Mouse (Mus musculus) urinary bladder, adult 18-20 months (tissue): ENCODE measurements at regions not wholly inside any gene's neighbourhood (a gene's known extent, or its start where the extent isn't known, plus 50 kb on each side); places are given as distances from the start of the nearest gene placed in this dataset.

Experiments used
- DNase-seq, 2 experiments: peaks; one replicate each; pipeline ENCODE4 v3.0.0; 2022; ENCODE audit warnings: low spot score in 2 of 2, mixed read lengths in 2 of 2

GRCm38 (mm10) chr7:76142455-76142854, 87.2 kb upstream of the Agbl1 start:
- no peak for DNase-seq

GRCm38 (mm10) chr7:76146385-76146784, 83.3 kb upstream of the Agbl1 start:
- DNase-seq, result no peak

GRCm38 (mm10) chr7:76156869-76157268, 72.8 kb upstream of the Agbl1 start:
- no peak for DNase-seq

GRCm38 (mm10) chr7:76164191-76164590, 65.5 kb upstream of the Agbl1 start:
- DNase-seq, result no peak

- DNase-seq, result no peak
Observed at GRCm38 (mm10) chr7:76164735-76165630, 64.7 kb upstream of the Agbl1 start.

- DNase-seq, result no peak
Observed at GRCm38 (mm10) chr7:76170481-76170880, 59.2 kb upstream of the Agbl1 start.

- DNase-seq, result no peak
Observed at GRCm38 (mm10) chr7:76176235-76176634, 53.5 kb upstream of the Agbl1 start.

- no peak for DNase-seq
Observed at GRCm38 (mm10) chr7:76177420-76177819, 52.3 kb upstream of the Agbl1 start.
